Mouse (Mus musculus): ENCODE results near the gene Rpsa. TPM values are rescaled to one million over a fixed set of nuclear protein-coding genes. Genes with fewer than 3 reads are reported as not detected.

Rpsa gene
- total RNA-seq, 2 experiments from 2014 or later = 415 to 483 TPM

DNA sequence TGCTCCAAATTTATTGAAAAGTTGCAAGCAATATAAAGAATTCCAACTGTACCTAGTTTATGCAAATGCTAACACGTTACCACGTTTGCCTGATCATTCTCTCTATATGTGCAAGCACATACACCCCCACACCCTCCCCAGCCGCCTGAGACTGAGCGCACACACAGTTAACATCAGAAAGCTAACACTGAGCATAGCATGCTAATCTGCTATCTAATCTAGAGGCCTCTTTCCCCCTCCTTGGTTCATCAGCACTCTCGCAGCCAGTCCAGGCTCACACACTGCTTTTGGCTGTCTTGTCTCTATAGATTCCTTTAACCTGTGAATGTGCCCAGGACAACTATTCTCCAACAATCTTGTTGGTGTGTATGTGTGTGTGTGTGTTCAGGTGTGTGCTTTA, 23.7 kb downstream of the Rpsa start:
- no peak for DNase-seq (ENCODE audit: extremely low spot score in 1 of 2, low spot score in 1 of 2)

DNA sequence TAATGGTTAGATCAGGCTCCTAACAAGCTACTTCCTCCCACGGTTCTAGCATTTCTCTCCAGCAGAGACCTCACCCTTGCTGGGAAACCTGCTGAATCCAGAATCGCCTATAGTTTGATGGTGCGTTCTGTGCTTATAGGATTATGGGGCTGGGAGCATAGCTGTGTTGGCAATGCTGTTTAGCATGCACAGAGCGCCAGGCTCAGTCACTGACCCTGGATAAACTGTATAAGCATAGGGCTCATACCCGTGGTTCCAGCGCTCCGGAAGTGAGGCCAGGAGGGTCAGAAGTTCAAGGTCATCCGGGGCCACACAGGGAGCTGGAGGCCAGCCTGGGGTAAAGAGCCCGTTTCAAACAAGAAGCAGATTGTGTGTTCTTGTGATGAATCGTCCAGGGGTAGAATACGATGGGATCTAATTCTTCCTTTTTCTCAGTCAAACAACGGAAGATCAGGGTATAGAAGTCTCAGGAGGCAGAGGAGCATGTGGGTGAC, 24.5 kb downstream of the Rpsa start:
- no peak for DNase-seq (ENCODE audit: extremely low spot score in 1 of 2, low spot score in 1 of 2)

DNA sequence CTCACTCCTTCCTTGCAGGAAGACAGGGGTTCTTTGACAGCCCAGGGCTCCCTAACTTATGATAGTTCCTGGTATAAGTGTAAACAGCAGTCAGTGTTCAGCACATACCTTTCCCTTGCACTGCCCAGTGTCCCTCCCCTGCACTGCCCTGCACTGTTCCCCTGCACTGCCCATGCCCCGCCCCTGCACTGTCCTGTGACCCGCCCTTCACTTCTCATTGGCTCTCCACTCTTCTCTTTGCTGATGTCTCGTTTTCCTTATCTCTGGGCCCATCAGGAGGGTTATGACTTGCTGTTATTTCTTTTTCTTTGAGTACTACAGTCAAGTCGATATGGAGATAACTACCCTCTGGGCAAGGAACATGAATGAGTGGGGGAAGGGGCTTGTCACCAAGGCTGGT, 30.6 kb downstream of the Rpsa start:
- DNase-seq (ENCODE audit: extremely low spot score in 1 of 2, low spot score in 1 of 2) = no peak

DNA sequence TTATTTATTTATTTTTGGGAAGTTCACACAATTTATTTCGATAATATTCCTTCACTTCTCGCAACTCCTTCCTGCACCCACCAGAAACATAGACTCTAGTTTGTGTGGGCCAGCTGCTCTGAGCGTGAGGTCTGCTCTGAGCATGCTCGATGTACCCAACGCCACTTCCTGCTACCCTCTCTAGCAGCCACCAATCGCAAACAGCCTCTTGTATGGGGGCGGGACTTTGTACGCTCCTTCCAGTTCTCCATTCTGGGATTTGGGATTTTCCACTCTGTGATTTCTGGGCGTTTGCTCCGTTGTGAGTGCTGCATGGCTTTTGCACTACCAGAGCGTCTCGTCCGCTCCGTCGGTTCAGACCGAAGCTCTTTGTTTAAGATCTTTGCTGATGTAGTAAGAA, 36.4 kb downstream of the Rpsa start:
- DNase-seq (ENCODE audit: extremely low spot score in 1 of 2, low spot score in 1 of 2) = no peak

DNA sequence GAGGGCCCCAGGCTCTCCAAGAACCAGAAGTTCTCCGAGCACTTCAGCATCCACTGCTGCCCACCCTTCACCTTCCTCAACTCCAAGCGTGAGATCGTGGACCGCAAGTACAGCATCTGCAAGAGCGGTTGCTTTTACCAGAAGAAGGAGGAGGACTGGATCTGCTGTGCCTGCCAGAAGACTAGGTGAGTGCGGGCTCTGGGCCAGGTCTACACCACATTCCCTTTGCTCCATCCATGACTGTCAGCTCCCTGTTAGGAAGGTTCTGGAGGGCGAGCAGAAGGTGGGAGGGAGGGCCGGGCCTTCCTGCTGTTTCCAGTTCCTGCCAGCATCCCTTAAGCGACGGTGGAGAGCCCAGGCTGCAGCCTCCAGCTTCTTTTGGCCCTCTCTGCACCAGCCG, 40.3 kb downstream of the Rpsa start:
- no peak for DNase-seq (ENCODE audit: extremely low spot score in 1 of 2, low spot score in 1 of 2)

DNA sequence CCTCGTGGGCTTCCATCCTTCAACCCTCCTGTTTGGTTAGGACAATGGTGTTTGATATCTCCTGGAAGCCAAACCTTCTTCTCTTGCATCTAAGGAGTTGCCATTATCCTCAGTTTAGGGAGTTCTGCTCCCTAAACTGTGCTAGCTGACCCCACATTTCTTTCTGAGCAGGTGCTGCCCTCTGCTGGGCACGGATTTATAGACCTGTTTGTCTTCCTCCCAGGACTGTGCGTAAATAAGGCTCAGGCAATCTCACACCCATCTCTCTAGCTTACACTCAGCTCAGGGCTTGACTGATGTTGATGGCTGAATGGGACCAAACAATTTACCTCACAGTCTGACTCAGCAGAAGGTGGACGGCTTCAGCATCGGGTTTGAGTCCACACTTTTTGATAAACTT, 43.8 kb downstream of the Rpsa start:
- DNase-seq (ENCODE audit: extremely low spot score in 1 of 2, low spot score in 1 of 2) = peak; percentile 59 to 89

DNA sequence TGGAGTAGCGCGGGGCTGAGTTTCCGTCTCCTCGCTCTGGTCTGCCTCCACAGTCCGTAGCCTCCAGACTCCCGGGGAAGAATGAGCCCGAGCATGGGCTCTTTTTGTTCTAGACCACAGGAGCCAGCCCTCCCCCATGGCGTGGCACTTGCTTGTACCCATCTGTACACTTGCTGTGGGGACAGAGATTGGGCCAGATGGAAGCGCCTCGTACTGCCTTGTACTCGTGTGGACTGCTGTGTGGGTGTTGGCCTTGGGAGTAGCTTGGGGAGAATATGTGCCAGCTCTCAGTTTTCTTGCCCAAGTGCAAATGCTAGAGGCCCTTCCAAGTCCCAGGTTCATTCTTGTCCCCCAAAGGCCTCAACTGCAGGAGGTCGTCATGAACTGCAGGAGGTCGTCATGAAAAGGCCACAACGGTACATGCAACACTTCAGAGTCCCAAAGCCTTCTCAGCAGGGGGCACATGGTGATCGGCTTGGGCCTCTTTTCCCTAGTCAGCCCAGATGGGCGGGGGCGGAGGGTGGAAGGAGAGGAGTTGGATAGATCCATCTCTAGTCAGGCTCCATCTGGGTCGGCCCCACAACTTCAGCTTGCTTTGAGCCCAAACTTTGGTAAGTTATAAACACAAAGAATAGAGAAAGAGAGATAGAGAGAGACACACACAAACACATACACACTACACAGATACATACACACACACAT, 47.1 kb downstream of the Rpsa start:
- DNase-seq (ENCODE audit: extremely low spot score in 1 of 2, low spot score in 1 of 2) = peak; percentile 21 to 37

DNA sequence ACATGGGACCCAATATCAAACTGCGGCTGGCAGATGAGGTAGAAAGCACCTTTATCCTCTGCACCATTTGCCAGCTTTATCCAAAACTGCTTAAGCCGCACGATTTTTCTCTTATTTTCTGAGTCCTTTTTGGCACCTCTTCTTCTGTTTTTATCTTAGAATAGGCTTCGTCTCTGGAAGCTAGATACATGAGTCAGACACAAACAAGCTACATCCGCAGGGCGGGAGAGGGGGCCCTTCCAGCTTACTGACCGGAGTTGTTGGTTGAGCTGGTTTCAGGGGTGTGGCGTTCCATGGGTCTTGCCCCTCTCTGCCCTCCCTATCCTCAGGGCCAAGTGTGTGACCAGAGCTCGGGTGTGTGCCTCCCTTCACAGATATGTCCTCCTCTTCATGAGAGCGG, 51.3 kb downstream of the Rpsa start:
- DNase-seq (ENCODE audit: extremely low spot score in 1 of 2, low spot score in 1 of 2) = no peak

Other genes with a start within 250 kb of the Rpsa start
- gene Wdr48, start 232.8 kb upstream of the Rpsa start, total RNA-seq (2021) = 10 to 100 TPM; 64.3 to 70.5 TPM
- 10 to 100 TPM; 35.4 to 37.9 TPM for gene Gorasp1, start 190.1 kb upstream of the Rpsa start, total RNA-seq (2021)
- gene Ttc21a, start 190.1 kb upstream of the Rpsa start, total RNA-seq (2021) = 1 to 10 TPM in 1 of 2 experiments, under 1 TPM in 1; 0.71 to 1.3 TPM
- 10 to 100 TPM; 14.5 to 15.9 TPM for gene Csrnp1, start 143.0 kb upstream of the Rpsa start, total RNA-seq (2021)
- under 1 TPM; 0.07 to 0.19 TPM for gene Xirp1, start 104.1 kb upstream of the Rpsa start, total RNA-seq (2021)
- 10 to 100 TPM; 31.0 to 37.4 TPM for gene Cx3cr1, start 57.8 kb upstream of the Rpsa start, total RNA-seq (2021)
- not detected for gene Ccr8, start 35.6 kb upstream of the Rpsa start, total RNA-seq (2021)
- 10 to 100 TPM; 23.2 to 32.4 TPM for gene Slc25a38, start 17.3 kb upstream of the Rpsa start, total RNA-seq (2021)
- 100 to 1,000 TPM; 605 to 677 TPM for gene Mobp, start 22.0 kb downstream of the Rpsa start, total RNA-seq (2021)
- gene Myrip, start 173.8 kb downstream of the Rpsa start, total RNA-seq (2021) = 10 to 100 TPM; 49.6 to 52.7 TPM